In genomic region chr1:72283992-72284485, GRCm38 (mm10) we compare ENCODE assay signal across 8 mouse cellular contexts. TPM values are rescaled to one million over a fixed set of nuclear protein-coding genes. Genes with fewer than 3 reads are reported as not detected.
A peak's percentile ranks its signal among the peaks of the same experiment; 100 is the strongest.
DNase-seq lines count a peak whose midpoint lies in the region; ATAC-seq and TF ChIP-seq lines count a peak whose summit lies in the region.

Pecr (minus strand) TSS chr1:72284314.
Tmem169 (plus strand) TSS chr1:72284369.

- H3K4me1 ChIP-seq in bone marrow macrophage, adult 2 months (ENCODE audit: control insufficient read depth, insufficient read depth, low read length), result peaks cover 13% of the 10 kb centered on the region
- no peaks in the 10 kb centered on the region for H3K4me1 ChIP-seq in embryonic fibroblast, embryonic 13.5 days (ENCODE audit: control insufficient read depth, insufficient read depth, low read length)
- H3K4me1 ChIP-seq in heart, embryonic 11.5 days (ENCODE audit: control insufficient read depth, insufficient read depth, low read length), result no peaks in the 10 kb centered on the region
- H3K4me1 ChIP-seq in kidney, embryonic 16.5 days (ENCODE audit: insufficient read depth, low read length), result peaks cover 7% of the 10 kb centered on the region; the same call in 1 of the 2 replicates
- H3K4me1 ChIP-seq in liver, adult 2 months (ENCODE audit: control insufficient read depth, insufficient read depth, low read length), result peaks cover 27% of the 10 kb centered on the region

- H3K9me3 ChIP-seq in heart, embryonic 11.5 days (replicated peaks; ENCODE audit: control insufficient read depth, low read length), result no peaks in the 10 kb centered on the region
- no peaks in the 10 kb centered on the region for H3K9me3 ChIP-seq in kidney, embryonic 16.5 days (ENCODE audit: low read length)

- peak within 1 kb of the TSS; percentile 82 for H3K9ac ChIP-seq in heart, embryonic 11.5 days (ENCODE audit: low read depth, low read length)
- peak within 1 kb of the TSS; percentile 81 for H3K9ac ChIP-seq in kidney, embryonic 16.5 days (replicated peaks; ENCODE audit: low read length)
- H3K9ac ChIP-seq in liver, adult 2 months (ENCODE audit: low read depth, low read length), result peak within 1 kb of the TSS; percentile 81

- under 1% methylated on average over 30 of the region's 30 CpGs for WGBS in heart, embryonic 11.5 days (ENCODE audit: insufficient replicate concordance)
- WGBS in kidney, embryonic 16.5 days, result under 1% methylated on average over 30 of the region's 30 CpGs
- WGBS in liver, adult 2 months, result under 1% methylated on average over 30 of the region's 30 CpGs

- TF ChIP-seq POLR2A in bone marrow macrophage, adult 2 months (IDR thresholded peaks at IDR 0.05; ENCODE audit: borderline replicate concordance, low read depth, low read length), result no peak
- TF ChIP-seq POLR2A in embryonic fibroblast, embryonic 13.5 days (IDR thresholded peaks at IDR 0.05; ENCODE audit: low read depth, low read length), result peak; percentile 87
- peak; percentile 81; the same call in 1 of the 2 replicates for TF ChIP-seq POLR2A in liver, adult 2 months (IDR thresholded peaks at IDR 0.05; ENCODE audit: extremely low read depth, insufficient read depth, low read length)
- peak; percentile 69 for TF ChIP-seq POLR2A in myocyte (IDR thresholded peaks at IDR 0.05; ENCODE audit: insufficient read length, low read depth)

- peak; percentile 99 for ATAC-seq in heart, embryonic 11.5 days (replicated peaks; ENCODE audit: insufficient number of reproducible peaks, low FRiP score, low TSS enrichment)
- peak; percentile 98 for ATAC-seq in kidney, embryonic 16.5 days (ENCODE audit: low FRiP score, low TSS enrichment)

- H3K27ac ChIP-seq in bone marrow macrophage, adult 2 months (ENCODE audit: insufficient read depth, low read depth, low read length), result no peak within 1 kb of the TSS
- H3K27ac ChIP-seq in embryonic fibroblast, embryonic 13.5 days (ENCODE audit: insufficient read depth, low read length), result no peak within 1 kb of the TSS; the same call in 1 of the 2 replicates
- peak within 1 kb of the TSS; percentile 54; the same call in 1 of the 2 replicates for H3K27ac ChIP-seq in heart, embryonic 11.5 days (ENCODE audit: low read depth, low read length)
- peak within 1 kb of the TSS; percentile 68 for H3K27ac ChIP-seq in kidney, embryonic 16.5 days (ENCODE audit: low read length)
- H3K27ac ChIP-seq in liver, adult 2 months (replicated peaks; ENCODE audit: insufficient read depth, low read depth, low read length), result peak within 1 kb of the TSS; percentile 85

- DNase-seq in A20 (ENCODE audit: low read depth, low spot score), result peak; percentile 94
- DNase-seq in liver, adult 2 months (ENCODE audit: extremely low read depth, low read depth, low spot score), result peak; percentile 94
- DNase-seq in splenic B cell, adult 2 months (ENCODE audit: low read depth, low spot score), result peak; percentile 92

- H3ac ChIP-seq in myocyte (ENCODE audit: control insufficient read depth, insufficient read length), result no peak within 1 kb of the TSS

- peaks cover 8% of the 10 kb centered on the region; the same call in 1 of the 2 replicates for H3K79me2 ChIP-seq in liver, adult 2 months (ENCODE audit: control insufficient read depth, insufficient read depth, low read length)
- no peaks in the 10 kb centered on the region for H3K79me2 ChIP-seq in myocyte (ENCODE audit: control insufficient read depth, insufficient read depth)

- H3K4me3 ChIP-seq in bone marrow macrophage, adult 2 months (ENCODE audit: insufficient read depth, low read length), result peak within 1 kb of the TSS; percentile 86
- H3K4me3 ChIP-seq in embryonic fibroblast, embryonic 13.5 days (ENCODE audit: insufficient read depth, low read length), result peak within 1 kb of the TSS; percentile 85
- H3K4me3 ChIP-seq in heart, embryonic 11.5 days (ENCODE audit: low read depth, low read length), result peak within 1 kb of the TSS; percentile 59
- peak within 1 kb of the TSS; percentile 74 for H3K4me3 ChIP-seq in kidney, embryonic 16.5 days (ENCODE audit: low read length)
- peak within 1 kb of the TSS; percentile 78 for H3K4me3 ChIP-seq in liver, adult 2 months (ENCODE audit: insufficient read depth, low read depth, low read length)
- H3K4me3 ChIP-seq in myocyte, result peak within 1 kb of the TSS; percentile 32

- peak within 1 kb of the TSS; percentile 85 for H3K4me2 ChIP-seq in heart, embryonic 11.5 days
- peak within 1 kb of the TSS; percentile 89 for H3K4me2 ChIP-seq in kidney, embryonic 16.5 days (replicated peaks; ENCODE audit: low read depth, low read length)
- peak within 1 kb of the TSS; percentile 76 for H3K4me2 ChIP-seq in myocyte (ENCODE audit: low read depth)

- H3K36me3 ChIP-seq in heart, embryonic 11.5 days (ENCODE audit: control insufficient read depth, insufficient read depth, low read length), result no peaks in the 10 kb centered on the region
- no peaks in the 10 kb centered on the region for H3K36me3 ChIP-seq in kidney, embryonic 16.5 days (ENCODE audit: insufficient read depth, low read length)
- no peaks in the 10 kb centered on the region for H3K36me3 ChIP-seq in liver, adult 2 months (ENCODE audit: control insufficient read depth, insufficient read depth, low read length)
- H3K36me3 ChIP-seq in myocyte (ENCODE audit: control insufficient read depth, insufficient read depth), result no peaks in the 10 kb centered on the region
- no peaks in the 10 kb centered on the region for H3K36me3 ChIP-seq in splenic B cell, adult 2 months (ENCODE audit: control insufficient read depth, insufficient read depth, low read length, poor library complexity, severe bottlenecking)

- no peak for TF ChIP-seq CTCF in bone marrow macrophage, adult 2 months (IDR thresholded peaks at IDR 0.05; ENCODE audit: low read depth, low read length)
- no peak for TF ChIP-seq CTCF in embryonic fibroblast, embryonic 13.5 days (IDR thresholded peaks at IDR 0.05; ENCODE audit: borderline replicate concordance, insufficient read depth, low read length)
- peak; percentile 31; the same call in 1 of the 2 replicates for TF ChIP-seq CTCF in liver, adult 2 months (IDR thresholded peaks at IDR 0.05; ENCODE audit: low read depth, low read length)

- peaks cover 2% of the 10 kb centered on the region; the same call in 1 of the 2 replicates for H3K27me3 ChIP-seq in heart, embryonic 11.5 days (ENCODE audit: control insufficient read depth, insufficient read depth, low read length)
- H3K27me3 ChIP-seq in kidney, embryonic 16.5 days (ENCODE audit: insufficient read depth, low read length), result no peaks in the 10 kb centered on the region
- no peaks in the 10 kb centered on the region for H3K27me3 ChIP-seq in liver, adult 2 months (ENCODE audit: control insufficient read depth, insufficient read depth, low read length)
- no peaks in the 10 kb centered on the region for H3K27me3 ChIP-seq in myocyte (ENCODE audit: control insufficient read depth, insufficient read depth, insufficient read length)
- H3K27me3 ChIP-seq in splenic B cell, adult 2 months (ENCODE audit: control insufficient read depth, insufficient read depth, low read length, poor library complexity, severe bottlenecking), result no peaks in the 10 kb centered on the region

TF ChIP-seq in myocyte, 11 proteins besides CTCF, POLR2A, EP300 and RAD21:
- TF ChIP-seq MYOD1 (IDR thresholded peaks at IDR 0.05; ENCODE audit: control insufficient read depth in 1 of 3, insufficient read length in 2 of 3, low read depth in 2 of 3) (no peak), TCF12 (IDR thresholded peaks at IDR 0.05; ENCODE audit: insufficient read depth, poor library complexity, severe bottlenecking) (no peak), USF1 (IDR thresholded peaks at IDR 0.05; ENCODE audit: low read depth) (peak; percentile 91), E2F4 (IDR thresholded peaks at IDR 0.05; ENCODE audit: insufficient read depth) (no peak), CEBPB (IDR thresholded peaks at IDR 0.05; ENCODE audit: insufficient read depth, poor library complexity, severe bottlenecking) (no peak), TCF3 (IDR thresholded peaks at IDR 0.05; ENCODE audit: insufficient read length, low read depth) (no peak), POLR2AphosphoS2 (IDR thresholded peaks at IDR 0.05; ENCODE audit: insufficient read length, low read depth) (peak; percentile 71), REST (IDR thresholded peaks at IDR 0.05; ENCODE audit: insufficient read depth, insufficient read length) (no peak), MAX (IDR thresholded peaks at IDR 0.05; ENCODE audit: low read depth) (peak; percentile 21), MYOG (IDR thresholded peaks at IDR 0.05; ENCODE audit: control insufficient read depth in 1 of 3, insufficient read depth in 1 of 3, insufficient read length in 2 of 3, low read depth in 2 of 3) (no peak), SRF (IDR thresholded peaks at IDR 0.05; ENCODE audit: control insufficient read depth, insufficient read length, low read depth) (no peak)

RNA-seq across cellular contexts. Expression of gene Pecr, which starts in this region (rescaled TPM):
- polyA plus RNA-seq in bone marrow macrophage, adult 2 months (2012; ENCODE audit: insufficient read depth, insufficient read length, missing spikeins), result 5.6 and 12.3 TPM in 2 replicates
- polyA plus RNA-seq in embryonic fibroblast, embryonic 13.5 days (2011; ENCODE audit: insufficient read length, low read depth, missing spikeins), result 16.4 and 17.9 TPM in 2 replicates
- polyA plus RNA-seq in heart, embryonic 11.5 days (2014; fragmentation: Nextera tagmentation; extraction: Ambion mirVana), result 20.2 and 20.9 TPM in 2 replicates
- polyA plus RNA-seq in kidney, embryonic 16.5 days (2015; fragmentation: Nextera tagmentation; extraction: Ambion mirVana), result 62.5 and 70.7 TPM in 2 replicates
- total RNA-seq in liver, adult 2 months (2014; rRNA removed), result 262 and 269 TPM in 2 replicates
- 228 and 250 TPM in 2 replicates for polyA plus RNA-seq in liver, adult 2 months (2012; rRNA removed)
- 13.7 TPM for polyA plus RNA-seq in myocyte (2012; fragmentation: generic; extraction: Trizol)

RNA-seq across cellular contexts. Expression of gene Tmem169, which starts in this region (rescaled TPM):
- not detected in 2 replicates for polyA plus RNA-seq in bone marrow macrophage, adult 2 months (2012; ENCODE audit: insufficient read depth, insufficient read length, missing spikeins)
- 0.33 and 0.47 TPM in 2 replicates for polyA plus RNA-seq in embryonic fibroblast, embryonic 13.5 days (2011; ENCODE audit: insufficient read length, low read depth, missing spikeins)
- polyA plus RNA-seq in heart, embryonic 11.5 days (2014; fragmentation: Nextera tagmentation; extraction: Ambion mirVana), result 0.41 and 0.74 TPM in 2 replicates
- polyA plus RNA-seq in kidney, embryonic 16.5 days (2015; fragmentation: Nextera tagmentation; extraction: Ambion mirVana), result 5.8 and 5.9 TPM in 2 replicates
- 0.13 and 0.18 TPM in 2 replicates for total RNA-seq in liver, adult 2 months (2014; rRNA removed)
- 0.14 and 0.16 TPM in 2 replicates for polyA plus RNA-seq in liver, adult 2 months (2012; rRNA removed)
- 0.41 TPM for polyA plus RNA-seq in myocyte (2012; fragmentation: generic; extraction: Trizol)

Comparison
In these comparisons a context has a peak if more than half of its experiments do, and no peak if none do; other contexts are left out.
1. H3K27ac ChIP-seq: peak in heart, embryonic 11.5 days (single experiment), kidney, embryonic 16.5 days (single experiment) and liver, adult 2 months (single experiment); none in bone marrow macrophage, adult 2 months (single experiment) and embryonic fibroblast, embryonic 13.5 days (single experiment).
2. H3K4me3 ChIP-seq: peak in every context shown above with its lines; median percentile 86 in bone marrow macrophage, adult 2 months; 85 in embryonic fibroblast, embryonic 13.5 days; 78 in liver, adult 2 months; 74 in kidney, embryonic 16.5 days; 59 in heart, embryonic 11.5 days; 32 in myocyte.
3. Peak in every context shown above with its lines, with median percentiles within 50 percentile points of each other: DNase-seq, H3K4me2 ChIP-seq and H3K9ac ChIP-seq.